Mouse (Mus musculus): ENCODE data around the gene Sphk2. TPM values are rescaled to one million over a fixed set of nuclear protein-coding genes. Genes with fewer than 3 reads are reported as not detected.

Gene Sphk2
- total RNA-seq (2023), result 31.9 to 35.1 TPM (median 32.5 TPM) in 4 replicates

DNA sequence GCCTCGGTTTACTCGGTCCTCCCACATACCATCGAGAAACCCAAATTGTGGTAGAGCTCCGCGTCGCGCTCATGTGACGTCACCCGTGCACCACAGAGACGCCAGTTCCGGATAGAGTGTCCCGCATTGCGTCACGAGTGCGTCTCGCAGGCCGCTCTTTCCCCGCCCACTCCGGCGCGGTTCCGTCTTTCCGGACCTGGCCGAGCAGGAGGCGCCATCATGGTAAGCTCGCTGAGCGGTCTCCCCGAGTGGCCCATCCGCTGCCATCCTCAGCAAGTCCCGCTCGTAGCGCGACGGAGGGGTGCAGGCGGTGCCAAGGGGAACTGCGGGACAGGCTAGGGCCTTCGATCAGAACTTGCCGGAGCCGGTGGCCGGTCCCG lies at the start of gene Sphk2:
Gene Sphk2, minus strand, starts transcription at position 85 of the 380 bp plus-strand sequence.

GRCm38 (mm10) chr7:45725713-45726112 lies 7.9 kb upstream of the Sphk2 start, which contains the start of gene Spaca4:
Spaca4 (minus strand) TSS chr7:45725813.

GRCm38 (mm10) chr7:45720413-45721233 lies 2.8 kb upstream of the Sphk2 start, which contains the start of gene Fam83e:
Fam83e (plus strand) TSS chr7:45721212.

DNA sequence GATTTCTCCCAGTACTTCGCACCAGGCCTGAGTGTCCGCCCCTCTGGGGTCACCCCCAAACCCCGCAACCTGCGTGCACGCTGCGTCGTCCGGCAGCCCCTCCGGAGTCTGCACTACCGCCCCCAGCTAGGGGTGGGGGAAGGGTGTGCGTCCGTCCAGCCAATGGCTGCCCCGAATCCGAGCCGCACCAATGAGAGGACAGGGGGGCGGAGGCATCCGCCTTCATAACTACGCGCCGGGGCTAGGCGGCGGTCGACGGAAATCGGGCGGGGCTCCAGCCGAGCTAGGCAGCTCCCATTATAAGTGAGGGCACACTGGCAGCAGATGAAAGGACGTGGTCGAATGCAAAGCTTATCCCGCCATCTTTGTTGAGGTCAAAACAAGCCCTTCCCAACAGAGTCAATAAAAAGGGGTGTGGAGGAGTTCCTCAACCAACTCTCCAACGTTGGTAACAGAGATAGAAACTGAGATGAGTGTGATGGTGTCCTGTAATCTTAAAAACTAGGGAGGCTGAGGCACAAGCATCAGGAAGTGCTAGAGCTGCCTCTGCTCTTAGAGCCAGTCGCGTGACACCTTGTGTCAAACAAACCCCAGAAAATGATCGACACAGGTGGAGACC lies 2.6 kb downstream of the Sphk2 start, which contains the start of gene Rpl18:
Gene Rpl18, plus strand, starts transcription at position 368 of the 619 bp plus-strand sequence.

GRCm38 (mm10) chr7:45704730-45705442 lies 12.9 kb downstream of the Sphk2 start, which contains the start of gene Dbp:
Dbp (plus strand) TSS chr7:45705088.

DNA sequence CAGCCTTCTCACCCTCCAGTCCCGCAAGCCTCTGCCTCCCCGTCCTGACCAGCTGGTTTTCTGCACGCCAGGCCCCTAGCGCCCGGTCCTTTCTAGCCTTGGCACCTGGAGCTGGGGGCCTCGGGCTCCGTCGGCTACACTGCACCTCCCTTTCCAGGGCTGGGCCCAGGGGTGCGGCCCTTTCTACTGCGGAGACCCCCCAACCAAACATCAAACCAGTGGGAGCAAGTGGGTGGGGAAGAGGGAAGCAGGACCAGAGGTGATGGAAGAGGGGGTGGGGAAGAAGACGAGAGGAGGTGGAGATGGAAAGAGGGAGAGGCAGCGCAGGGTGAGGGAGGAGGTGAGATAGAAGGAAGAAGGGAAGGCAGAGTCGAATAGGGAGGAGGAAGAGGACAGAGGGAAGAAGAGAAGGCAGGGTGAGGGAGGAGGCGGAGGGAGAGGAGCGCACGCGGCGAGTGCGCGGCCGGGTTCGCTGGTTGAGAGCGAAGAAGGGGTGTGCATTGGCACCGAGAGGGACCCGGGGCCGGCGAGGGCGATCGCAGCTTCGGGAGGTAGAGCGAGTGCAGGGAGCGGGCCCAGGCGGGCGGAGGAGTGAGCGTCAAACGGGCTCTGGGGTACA lies 18.2 kb downstream of the Sphk2 start, which contains the start of gene Car11:
Gene Car11, plus strand, starts transcription at position 321 of the 619 bp plus-strand sequence.

DNA sequence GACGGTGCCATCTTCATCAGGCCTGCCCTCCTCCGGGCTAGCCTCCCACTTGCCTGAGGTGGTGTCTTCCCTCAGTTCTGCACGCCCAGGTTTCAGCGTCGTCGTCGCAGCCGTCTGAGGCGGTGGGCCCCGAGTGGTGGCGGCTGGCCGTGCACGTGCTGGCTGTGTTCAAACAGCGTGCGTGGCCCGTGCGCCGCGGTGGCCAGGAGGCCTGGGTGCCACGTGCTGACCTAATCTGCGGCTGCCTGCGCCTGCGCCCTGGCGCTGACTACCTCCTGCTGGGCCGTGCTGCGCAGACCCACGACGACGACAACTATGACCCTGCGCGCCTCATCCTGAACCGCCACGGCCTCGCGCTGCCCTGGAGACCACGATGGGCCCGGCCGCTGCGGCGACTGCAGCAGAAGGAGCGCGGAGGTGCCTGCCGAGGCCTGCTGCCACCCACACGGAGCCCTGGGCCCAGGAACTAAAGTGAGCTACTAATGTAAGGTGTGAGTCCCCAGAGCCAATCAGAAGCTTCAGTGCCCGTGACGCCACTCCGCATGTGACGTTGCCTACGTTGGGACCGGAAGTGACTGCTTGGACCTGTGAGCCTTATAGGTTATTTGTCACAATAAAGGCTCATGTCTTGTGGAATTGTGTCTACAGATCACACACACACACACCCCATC lies 23.7 kb downstream of the Sphk2 start, which contains the start of gene Sec1:
Gene Sec1, minus strand, starts transcription at position 482 of the 671 bp plus-strand sequence.

GRCm38 (mm10) chr7:45683396-45684050 lies 34.3 kb downstream of the Sphk2 start, which contains the start of gene Ntn5:
Ntn5 (plus strand) TSS chr7:45684022.

GRCm38 (mm10) chr7:45666161-45666560 lies 51.6 kb downstream of the Sphk2 start, which contains the start of gene Fut2:
Fut2 (minus strand) TSS chr7:45666394.

Other genes starting within 250 kb of the Sphk2 start
- gene Tulp2, start 236.1 kb downstream of the Sphk2 start, total RNA-seq (2023), result not detected in 4 replicates
- 0.98 to 2.1 TPM in 2 of 4 replicates, not detected in the others for gene Gm45808, start 231.2 kb downstream of the Sphk2 start, total RNA-seq (2023)
- 2.7 to 4.4 TPM (median 3.5 TPM) in 4 replicates for gene Dhdh, start 229.2 kb downstream of the Sphk2 start, total RNA-seq (2023)
- 71.0 to 90.0 TPM (median 76.5 TPM) in 4 replicates for gene Nucb1, start 207.6 kb downstream of the Sphk2 start, total RNA-seq (2023)
- gene Ppp1r15a, start 191.7 kb downstream of the Sphk2 start, total RNA-seq (2023), result 1,459 to 1,639 TPM (median 1,567 TPM) in 4 replicates
- 1.4 to 3.1 TPM (median 2.0 TPM) in 4 replicates for gene Plekha4, start 191.7 kb downstream of the Sphk2 start, total RNA-seq (2023)
- not detected in 4 replicates for gene Hsd17b14, start 163.1 kb downstream of the Sphk2 start, total RNA-seq (2023)
- 29.0 to 35.7 TPM (median 34.2 TPM) in 4 replicates for gene Bcat2, start 147.8 kb downstream of the Sphk2 start, total RNA-seq (2023)
- gene Fgf21, start 102.5 kb downstream of the Sphk2 start, total RNA-seq (2023), result not detected in 4 replicates
- gene Fut1, start 100.7 kb downstream of the Sphk2 start, total RNA-seq (2023), result not detected in 4 replicates
- not detected in 4 replicates for gene Izumo1, start 96.2 kb downstream of the Sphk2 start, total RNA-seq (2023)
- 0.18 to 0.36 TPM (median 0.26 TPM) in 4 replicates for gene Rasip1, start 90.5 kb downstream of the Sphk2 start, total RNA-seq (2023)
- not detected in 4 replicates for gene Mamstr, start 78.0 kb downstream of the Sphk2 start, total RNA-seq (2023)
- not detected in 4 replicates for gene Fut2, start 51.6 kb downstream of the Sphk2 start, total RNA-seq (2023)
- not detected in 4 replicates for gene Ntn5, start 34.0 kb downstream of the Sphk2 start, total RNA-seq (2023)
- gene Sec1, start 23.6 kb downstream of the Sphk2 start, total RNA-seq (2023), result not detected in 4 replicates
- not detected in 4 replicates for gene Car11, start 18.2 kb downstream of the Sphk2 start, total RNA-seq (2023)
- 19.3 to 25.2 TPM (median 23.7 TPM) in 4 replicates for gene Dbp, start 12.9 kb downstream of the Sphk2 start, total RNA-seq (2023)
- 2,047 to 2,170 TPM (median 2,138 TPM) in 4 replicates for gene Rpl18, start 2.5 kb downstream of the Sphk2 start, total RNA-seq (2023)
- gene Fam83e, start 3.2 kb upstream of the Sphk2 start, total RNA-seq (2023), result 1.0 to 1.9 TPM (median 1.5 TPM) in 4 replicates
- gene Spaca4, start 7.8 kb upstream of the Sphk2 start, total RNA-seq (2023), result not detected in 4 replicates
- 0.12 to 0.39 TPM in 2 of 4 replicates, not detected in the others for gene Lmtk3, start 65.7 kb upstream of the Sphk2 start, total RNA-seq (2023)
- gene Sult2b1, start 66.7 kb upstream of the Sphk2 start, total RNA-seq (2023), result 1.4 to 1.9 TPM (median 1.5 TPM) in 3 of 4 replicates, not detected in the other
- gene Cyth2, start 96.6 kb upstream of the Sphk2 start, total RNA-seq (2023), result 132 to 162 TPM (median 146 TPM) in 4 replicates
- gene Kcnj14, start 106.8 kb upstream of the Sphk2 start, total RNA-seq (2023), result 3.5 to 4.3 TPM (median 3.9 TPM) in 4 replicates
- gene Grwd1, start 112.9 kb upstream of the Sphk2 start, total RNA-seq (2023), result 29.3 to 33.0 TPM (median 30.4 TPM) in 4 replicates
- gene Kdelr1, start 154.8 kb upstream of the Sphk2 start, total RNA-seq (2023), result 51.0 to 58.7 TPM (median 51.4 TPM) in 4 replicates
- gene Grin2d, start 160.4 kb upstream of the Sphk2 start, total RNA-seq (2023), result 0.49 to 0.86 TPM (median 0.52 TPM) in 4 replicates
- not detected in 4 replicates for gene Syngr4, start 178.7 kb upstream of the Sphk2 start, total RNA-seq (2023)
- 7.6 to 13.6 TPM (median 9.5 TPM) in 4 replicates for gene Tmem143, start 178.9 kb upstream of the Sphk2 start, total RNA-seq (2023)
- 201 to 243 TPM (median 228 TPM) in 4 replicates for gene Emp3, start 203.4 kb upstream of the Sphk2 start, total RNA-seq (2023)
- gene Ccdc114, start 206.1 kb upstream of the Sphk2 start, total RNA-seq (2023), result 6.3 to 12.1 TPM (median 9.0 TPM) in 4 replicates